Mouse (Mus musculus) liver, adult 2 months (tissue): Measurements from ENCODE around the gene Smyd1.

Source experiments
- CTCF ChIP-seq: fragments of 200-500 bp; IDR thresholded peaks from 2 replicates; pipeline ENCODE4 v1.5.1; 2011; ENCODE audit warnings: low read depth, low read length, control low read depth
- POLR2A ChIP-seq: fragments of 200-500 bp; IDR thresholded peaks from 2 replicates; pipeline ENCODE4 v1.6.1; 2011; ENCODE audit warnings: low read length, control low read depth; ENCODE audit not compliant: insufficient read depth; ENCODE audit errors: extremely low read depth

- TF ChIP-seq CTCF (no peak), POLR2A (no peak)
These were observed 39.2 kb upstream of the Smyd1 start for GRCm38 (mm10) chr6:71361156-71361670.
